Mouse (Mus musculus): ENCODE measurements around the gene Mybl2. TPM values are rescaled to one million over a fixed set of nuclear protein-coding genes. Genes with fewer than 3 reads are reported as not detected.
A peak's percentile ranks its signal among the peaks of the same experiment; 100 is the strongest.
"Not testable (repeated sequence)": the region's sequence is repeated elsewhere in the genome, so short reads cannot be mapped to it uniquely, and the experiment has no call there.

Gene Mybl2
- 18.8 and 25.9 TPM in 2 replicates for total RNA-seq (2017)

GRCm38 (mm10) chr2:163054335-163054840 lies at the start of gene Mybl2:
Gene Mybl2, plus strand, starts transcription at chr2:163054687.
- ATAC-seq (replicated peaks; ENCODE audit: low read depth, poor library complexity, severe bottlenecking) = peak; percentile 97

DNA sequence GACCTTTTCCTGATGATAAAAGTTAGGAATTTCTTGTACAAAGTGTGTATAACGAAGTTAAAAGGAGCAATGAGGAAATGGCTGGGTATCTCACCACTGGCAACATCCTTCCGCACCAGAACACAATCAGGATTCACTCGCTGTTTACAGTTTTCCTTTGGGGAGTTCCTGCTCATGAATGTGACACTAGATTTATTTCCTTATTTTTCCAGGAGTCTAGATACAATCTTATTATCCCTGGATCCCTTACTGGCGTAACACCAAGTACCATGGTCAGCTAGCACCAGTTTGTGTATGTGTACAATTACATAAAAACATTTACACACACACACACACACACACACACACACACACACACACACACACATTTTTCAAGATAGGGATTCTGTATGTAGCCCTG lies 47.2 kb upstream of the Mybl2 start:
- ATAC-seq (replicated peaks; ENCODE audit: low read depth, poor library complexity, severe bottlenecking) = no peak

GRCm38 (mm10) chr2:163016916-163017743 lies 37.4 kb upstream of the Mybl2 start, which contains the start of gene Ift52:
Gene Ift52, plus strand, starts transcription at chr2:163017354.
- ATAC-seq (replicated peaks; ENCODE audit: low read depth, poor library complexity, severe bottlenecking) = peak; percentile 95

GRCm38 (mm10) chr2:163031289-163031688 lies 23.2 kb upstream of the Mybl2 start:
- no peak for ATAC-seq (replicated peaks; ENCODE audit: low read depth, poor library complexity, severe bottlenecking)

GRCm38 (mm10) chr2:163031757-163032156 lies 22.7 kb upstream of the Mybl2 start:
- ATAC-seq (replicated peaks; ENCODE audit: low read depth, poor library complexity, severe bottlenecking) = no peak

DNA sequence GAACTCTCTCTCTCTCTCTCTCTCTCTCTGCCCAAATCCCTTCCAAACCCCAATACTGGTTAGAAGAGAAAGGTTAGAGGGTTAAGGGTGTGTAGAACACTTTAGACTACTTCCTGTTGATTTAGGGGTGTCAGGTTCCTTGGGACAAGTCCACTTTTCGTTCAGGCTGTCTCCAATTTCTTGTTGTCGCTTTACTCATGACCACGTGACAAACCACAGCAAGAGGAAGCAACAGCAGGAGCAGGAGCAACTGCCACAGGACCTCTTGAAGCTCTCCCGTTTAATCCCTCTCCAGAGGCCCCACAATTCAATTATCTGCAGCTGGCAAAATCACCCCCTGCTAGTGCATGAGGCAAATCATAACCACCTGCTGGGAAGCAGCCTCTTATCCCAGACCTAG lies 21.9 kb upstream of the Mybl2 start:
- ATAC-seq (replicated peaks; ENCODE audit: low read depth, poor library complexity, severe bottlenecking) = no peak

GRCm38 (mm10) chr2:163039940-163040339 lies 14.5 kb upstream of the Mybl2 start:
- ATAC-seq (replicated peaks; ENCODE audit: low read depth, poor library complexity, severe bottlenecking) = no peak

- ATAC-seq (replicated peaks; ENCODE audit: low read depth, poor library complexity, severe bottlenecking) = peak; percentile 93
These were observed 6.4 kb upstream of the Mybl2 start for GRCm38 (mm10) chr2:163048125-163048524.

DNA sequence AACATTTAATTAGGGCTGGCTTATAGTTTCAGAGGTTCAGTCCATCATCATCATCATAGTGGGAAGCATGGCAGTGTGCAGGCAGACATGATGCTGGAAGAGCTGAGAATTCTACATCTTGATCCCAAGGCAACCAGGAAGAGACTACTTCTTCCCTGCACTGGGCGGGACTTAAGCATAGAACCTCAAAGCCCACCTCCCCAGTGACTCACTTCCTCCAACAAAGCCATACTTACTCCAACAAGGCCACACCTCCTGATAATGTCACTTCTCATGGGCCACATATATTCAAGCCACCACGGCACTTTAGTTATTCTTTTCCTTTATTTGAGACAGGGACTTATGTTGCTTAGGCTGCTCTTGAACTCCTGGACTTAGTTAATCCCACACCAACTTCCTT lies 5.4 kb upstream of the Mybl2 start:
- no peak for ATAC-seq (replicated peaks; ENCODE audit: low read depth, poor library complexity, severe bottlenecking)

DNA sequence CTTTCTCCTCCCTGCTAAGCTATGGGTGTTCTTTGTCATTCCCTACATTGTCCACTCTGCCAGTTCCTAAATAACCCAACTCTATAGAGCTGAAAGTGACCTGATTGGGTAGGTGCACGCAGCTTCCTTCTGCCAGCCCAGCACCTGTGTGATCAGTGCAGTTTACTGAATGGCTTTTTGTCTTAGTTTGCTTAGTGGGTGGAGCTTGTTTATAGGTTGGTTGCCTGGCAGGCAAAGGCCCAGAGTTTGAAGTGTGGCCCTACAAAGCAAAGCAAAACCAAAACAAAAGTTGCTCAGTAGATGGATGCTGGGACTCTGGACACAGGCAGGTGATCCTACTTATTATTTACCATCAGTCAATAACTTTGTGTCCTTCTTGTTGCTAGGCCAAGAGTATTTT lies 2.8 kb upstream of the Mybl2 start:
- ATAC-seq (replicated peaks; ENCODE audit: low read depth, poor library complexity, severe bottlenecking) = no peak

DNA sequence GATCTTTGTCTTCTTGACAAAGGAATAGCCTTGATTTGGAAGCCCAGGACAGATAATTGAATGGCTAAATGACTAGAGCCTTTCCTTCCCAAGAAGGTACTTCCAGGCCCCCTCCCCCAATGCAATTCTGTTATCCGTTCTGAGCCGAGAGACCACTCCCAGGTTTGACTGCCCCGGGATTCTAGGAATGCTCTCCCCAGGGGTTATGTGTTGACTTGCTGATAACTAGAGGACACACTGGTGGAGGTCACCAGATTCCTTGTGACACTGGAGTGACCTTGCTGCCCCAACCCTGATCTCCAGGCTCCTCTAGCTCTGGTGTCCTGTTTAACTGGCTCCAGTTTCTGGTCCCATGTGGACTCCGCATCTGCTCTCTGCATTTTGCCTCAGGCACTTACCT lies 2.4 kb upstream of the Mybl2 start:
- no peak for ATAC-seq (replicated peaks; ENCODE audit: low read depth, poor library complexity, severe bottlenecking)

DNA sequence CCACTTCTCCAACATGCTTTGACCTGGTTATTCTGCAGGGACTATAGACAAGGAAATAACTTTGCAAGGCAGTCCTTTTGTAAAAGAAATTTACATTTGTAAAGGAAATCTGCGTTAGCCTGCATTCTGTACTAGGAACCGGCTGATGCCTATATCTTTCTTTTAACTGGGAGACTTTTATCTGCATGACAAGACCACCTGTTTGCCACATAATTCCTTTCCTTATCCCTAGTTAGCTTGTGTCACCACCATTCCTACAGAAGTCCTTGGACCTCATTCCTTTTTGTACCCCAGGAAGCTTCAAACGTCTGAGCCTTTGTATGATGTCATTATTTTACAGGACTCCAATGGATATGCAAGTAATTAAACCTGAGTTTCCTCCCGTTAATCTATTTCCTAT lies 1.7 kb upstream of the Mybl2 start:
- ATAC-seq (replicated peaks; ENCODE audit: low read depth, poor library complexity, severe bottlenecking) = no peak

GRCm38 (mm10) chr2:163054891-163055494 lies 506 bp downstream of the Mybl2 start:
- ATAC-seq (replicated peaks; ENCODE audit: low read depth, poor library complexity, severe bottlenecking) = peak; percentile 13

DNA sequence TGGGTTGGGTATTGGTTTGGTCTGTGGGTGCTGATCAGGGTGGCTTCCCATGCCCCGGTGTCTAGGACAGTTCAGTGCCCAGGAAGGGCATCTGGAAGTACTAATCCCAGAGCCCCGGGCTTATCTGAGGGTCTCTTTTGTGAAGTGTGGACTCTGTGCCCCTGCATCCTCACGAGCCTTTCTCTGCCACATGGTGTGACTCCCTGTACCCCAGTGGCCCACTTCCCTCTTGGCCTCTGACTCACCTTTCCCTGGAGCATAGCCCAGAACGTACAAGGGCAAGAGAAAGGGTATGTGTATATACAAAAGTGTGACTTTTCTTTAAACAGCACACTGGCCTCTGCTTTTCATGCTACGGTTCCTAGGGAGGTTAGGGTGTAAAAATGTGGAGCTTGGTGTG lies 1.2 kb downstream of the Mybl2 start:
- peak; percentile 13 for ATAC-seq (replicated peaks; ENCODE audit: low read depth, poor library complexity, severe bottlenecking)

GRCm38 (mm10) chr2:163056584-163056983 lies 2.1 kb downstream of the Mybl2 start:
- ATAC-seq (replicated peaks; ENCODE audit: low read depth, poor library complexity, severe bottlenecking) = no peak

GRCm38 (mm10) chr2:163058981-163059380 lies 4.5 kb downstream of the Mybl2 start:
- ATAC-seq (replicated peaks; ENCODE audit: low read depth, poor library complexity, severe bottlenecking) = not testable (repeated sequence)

- no peak; the same call in 1 of the 2 replicates for ATAC-seq (replicated peaks; ENCODE audit: low read depth, poor library complexity, severe bottlenecking)
These were observed 6.1 kb downstream of the Mybl2 start for GRCm38 (mm10) chr2:163060630-163061029.

- ATAC-seq (replicated peaks; ENCODE audit: low read depth, poor library complexity, severe bottlenecking) = peak; percentile 75
These were observed 7.0 kb downstream of the Mybl2 start for GRCm38 (mm10) chr2:163061203-163062118.

DNA sequence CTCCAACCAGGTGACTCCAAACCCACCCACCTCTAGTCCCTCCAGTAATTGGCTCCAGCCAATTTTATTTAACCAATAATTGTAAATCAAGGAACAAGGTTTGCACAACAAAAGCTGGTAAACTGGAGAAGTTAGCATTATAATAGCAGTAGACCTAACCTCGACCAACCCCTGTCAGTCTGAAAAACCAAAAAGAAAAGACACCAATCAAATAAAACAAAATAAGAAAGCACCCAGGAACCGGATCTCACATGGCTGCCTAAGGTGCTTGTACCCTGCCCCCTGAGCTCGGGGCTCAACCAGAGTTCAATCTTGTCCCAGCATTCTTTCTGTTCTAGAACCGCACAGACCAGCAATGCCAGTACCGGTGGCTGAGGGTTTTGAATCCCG lies 7.6 kb downstream of the Mybl2 start:
- ATAC-seq (replicated peaks; ENCODE audit: low read depth, poor library complexity, severe bottlenecking) = no peak

DNA sequence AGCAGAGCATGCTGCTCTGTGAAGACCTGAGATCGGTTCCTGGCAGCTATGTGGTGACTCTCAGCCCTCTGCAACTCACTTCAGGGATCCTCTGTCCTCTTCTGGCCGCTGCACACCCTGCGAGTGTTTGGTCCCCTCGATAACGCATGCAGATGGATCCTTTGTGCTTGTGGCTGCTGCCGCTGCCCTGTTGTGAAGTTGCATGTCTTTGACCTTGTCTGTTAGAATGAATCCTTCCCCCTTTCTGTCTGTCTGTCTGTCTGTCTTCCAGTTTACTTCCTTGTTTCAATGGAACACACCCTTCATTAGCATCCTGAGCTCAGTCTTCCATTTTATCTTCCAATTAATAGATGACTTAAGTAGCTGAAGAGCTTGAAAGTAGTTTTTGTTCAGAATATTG lies 11.8 kb downstream of the Mybl2 start:
- ATAC-seq (replicated peaks; ENCODE audit: low read depth, poor library complexity, severe bottlenecking) = no peak
